Mouse (Mus musculus) bone marrow, adult 2 months (tissue): Measurements from ENCODE around the gene Qsox1. TPM values are rescaled to one million over a fixed set of nuclear protein-coding genes. Genes with fewer than 3 reads are reported as not detected.

Source experiments
- H3K27ac ChIP-seq: fragments of 200-500 bp; 2 replicates; pipeline ENCODE4 v1.5.1; 2012; ENCODE audit warnings: low read depth, mild to moderate bottlenecking, control low read depth, inconsistent platforms, low read length; ENCODE audit not compliant: control insufficient read depth, poor library complexity, insufficient read depth
- H3K4me1 ChIP-seq: fragments of 200-500 bp; 2 replicates; pipeline ENCODE4 v1.6.1; 2011; ENCODE audit warnings: low read length; ENCODE audit not compliant: control insufficient read depth, insufficient read depth
- H3K4me3 ChIP-seq: fragments of 200-500 bp; replicated peaks from 2 replicates; pipeline ENCODE3; 2011; ENCODE audit warnings: mild to moderate bottlenecking, low read depth, low read length, control low read depth; ENCODE audit not compliant: control insufficient read depth
- CTCF ChIP-seq: fragments of 200-500 bp; IDR thresholded peaks from 2 replicates; pipeline ENCODE4 v1.5.1; 2011; ENCODE audit warnings: low read length, control low read depth; ENCODE audit not compliant: control insufficient read depth, insufficient read depth
- POLR2A ChIP-seq: fragments of 200-500 bp; IDR thresholded peaks from 2 replicates; pipeline ENCODE4 v1.6.1; 2011; ENCODE audit warnings: low read depth, mild to moderate bottlenecking, control low read depth, low read length, borderline replicate concordance; ENCODE audit not compliant: control insufficient read depth
- WGBS: fragments of 180-500 bp; shearing (Covaris S2); methylation state at CpG from one replicate; pipeline ENCODE4 v1.1.7; 2018; 5-methylcytosine and 5-hydroxymethylcytosine counted together
- polyA plus RNA-seq: library from polyadenylated mRNA; stranded (reverse); fragments of >200 nt; gene quantifications from 2 replicates; pipeline ENCODE4 v1.2.4, GENCODE M21; 2011; ENCODE audit warnings: low replicate concordance; ENCODE audit not compliant: missing spikeins, insufficient read depth, insufficient read length

The Qsox1 gene
- polyA plus RNA-seq, 1 experiment = 28.2 TPM

GRCm38 (mm10) chr1:155742411-155743363, 70.0 kb downstream of the Qsox1 start:
- Histone ChIP-seq H3K4me1 (no peaks in the 10 kb centered on the region), H3K27ac (no peak overlapping the region), H3K4me3 (no peak overlapping the region)
- no peak for TF ChIP-seq CTCF
- TF ChIP-seq POLR2A = no peak
- 2% methylated on average over 81 of the region's 81 CpGs for WGBS

- H3K4me3 ChIP-seq = no peak overlapping the region
- no peak overlapping the region for H3K27ac ChIP-seq
- no peaks in the 10 kb centered on the region for H3K4me1 ChIP-seq
- under 1% methylated on average over 26 of the region's 26 CpGs for WGBS
- TF ChIP-seq CTCF (no peak), POLR2A (no peak)
Observed at GRCm38 (mm10) chr1:155741988-155742387, 70.7 kb downstream of the Qsox1 start.

- H3K4me1 ChIP-seq = no peaks in the 10 kb centered on the region
- WGBS = 2% methylated on average over 34 of the region's 34 CpGs
- H3K4me3 ChIP-seq = no peak overlapping the region
Observed at GRCm38 (mm10) chr1:155741378-155741945, 71.2 kb downstream of the Qsox1 start.

DNA sequence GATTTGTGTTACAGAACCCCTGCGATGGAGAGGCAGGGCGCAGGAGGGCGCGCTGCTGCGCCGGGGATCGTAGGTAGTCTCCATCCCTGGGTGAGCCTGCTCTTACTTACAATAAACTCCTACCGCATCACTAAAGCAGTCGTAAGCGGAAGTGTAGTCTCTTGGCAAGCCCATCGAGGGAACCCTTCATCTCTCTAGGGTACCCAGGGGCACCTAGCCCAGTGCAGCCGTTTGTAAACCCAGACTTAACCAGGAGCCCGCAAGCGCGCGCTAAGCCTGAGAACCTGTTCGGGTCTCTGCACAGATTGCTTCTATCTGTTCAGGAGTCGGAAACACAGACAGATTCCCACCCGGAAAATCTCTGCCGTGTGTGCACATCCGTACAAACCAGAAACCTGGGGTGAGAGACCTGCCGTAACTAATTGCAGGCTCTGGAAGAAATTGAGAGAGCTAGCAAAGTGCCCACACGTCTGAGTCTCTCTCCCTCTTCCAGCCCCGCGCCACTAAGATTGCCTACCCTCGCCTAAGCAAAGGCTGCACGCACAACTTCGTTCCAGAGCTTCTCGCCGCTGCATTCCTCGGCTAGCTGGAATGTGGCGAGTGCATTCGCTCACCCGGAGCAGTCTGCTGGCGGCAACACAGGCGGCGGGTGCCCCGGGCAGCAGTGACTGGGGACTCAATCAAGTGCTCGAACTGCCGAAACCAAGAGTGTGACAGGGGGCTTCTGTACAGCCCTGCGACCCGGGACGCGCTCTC, 71.9 kb downstream of the Qsox1 start:
- Histone ChIP-seq H3K4me3 (no peak overlapping the region), H3K4me1 (no peaks in the 10 kb centered on the region), H3K27ac (no peak overlapping the region)
- TF ChIP-seq POLR2A (no peak), CTCF (no peak)
- WGBS = 2% methylated on average over 44 of the region's 44 CpGs

More at GRCm38 (mm10) chr1:155741378-155741945, 71.2 kb downstream of the Qsox1 start:
- H3K27ac ChIP-seq = no peak overlapping the region
- TF ChIP-seq CTCF (no peak), POLR2A (no peak)

GRCm38 (mm10) chr1:155737809-155738383, 74.8 kb downstream of the Qsox1 start:
- Histone ChIP-seq H3K4me1 (no peaks in the 10 kb centered on the region), H3K27ac (no peak overlapping the region), H3K4me3 (no peak overlapping the region)
- TF ChIP-seq CTCF = no peak
- no peak for TF ChIP-seq POLR2A
- WGBS = 2% methylated on average over 25 of the region's 25 CpGs

DNA sequence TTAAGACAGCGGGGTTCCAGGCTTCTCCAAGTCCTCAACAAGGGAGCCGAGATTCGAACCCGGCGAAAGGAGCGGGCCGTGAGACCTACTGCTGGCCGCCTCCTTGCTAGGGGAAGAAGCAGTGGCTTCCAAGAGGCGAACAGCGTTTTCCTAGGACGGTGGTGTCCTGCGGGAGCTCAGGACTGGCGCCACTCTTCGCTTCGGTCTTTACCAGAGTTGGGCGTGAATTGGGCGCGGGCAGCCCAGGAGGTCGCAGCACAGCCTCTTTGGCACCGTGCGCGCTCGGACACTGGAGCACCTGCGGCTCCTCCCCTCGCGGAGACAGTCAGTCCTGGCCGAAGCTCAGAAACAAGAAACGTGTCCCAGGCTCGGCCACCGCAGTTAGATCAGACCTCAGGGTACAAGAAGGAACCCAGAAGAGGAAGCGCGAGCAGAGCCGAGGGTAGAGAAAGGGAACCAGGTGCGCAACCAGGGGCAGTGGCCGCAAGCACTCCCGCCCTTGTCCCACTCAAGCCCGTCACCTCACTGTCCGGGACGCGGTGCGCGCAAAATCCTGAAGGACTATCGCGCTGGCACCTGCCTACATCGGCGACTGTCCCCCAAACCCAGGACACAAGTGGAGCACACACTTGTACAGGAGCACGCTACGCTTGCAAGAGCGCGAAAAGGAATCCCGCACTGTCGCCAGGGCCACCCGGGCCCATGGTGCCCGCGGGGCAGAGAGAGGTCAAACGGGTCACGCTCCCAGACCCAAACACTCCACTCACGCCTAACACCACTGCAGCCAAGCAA, 75.5 kb downstream of the Qsox1 start:
- WGBS = 1% methylated on average over 58 of the region's 58 CpGs
- Histone ChIP-seq H3K27ac (no peak overlapping the region), H3K4me3 (peak overlapping the region; percentile 29), H3K4me1 (no peaks in the 10 kb centered on the region)
- TF ChIP-seq CTCF (no peak), POLR2A (no peak)

- TF ChIP-seq POLR2A = no peak
- no peak for TF ChIP-seq CTCF
- no peak overlapping the region for H3K4me3 ChIP-seq
- H3K4me1 ChIP-seq = no peaks in the 10 kb centered on the region; the same call in 1 of the 2 replicates
- no peak overlapping the region for H3K27ac ChIP-seq
- 5% methylated on average over 26 of the region's 26 CpGs for WGBS
Observed at GRCm38 (mm10) chr1:155736096-155736825, 76.4 kb downstream of the Qsox1 start.
